Mouse (Mus musculus): ENCODE results near the gene Gpr3.

Gpr3 gene

DNA sequence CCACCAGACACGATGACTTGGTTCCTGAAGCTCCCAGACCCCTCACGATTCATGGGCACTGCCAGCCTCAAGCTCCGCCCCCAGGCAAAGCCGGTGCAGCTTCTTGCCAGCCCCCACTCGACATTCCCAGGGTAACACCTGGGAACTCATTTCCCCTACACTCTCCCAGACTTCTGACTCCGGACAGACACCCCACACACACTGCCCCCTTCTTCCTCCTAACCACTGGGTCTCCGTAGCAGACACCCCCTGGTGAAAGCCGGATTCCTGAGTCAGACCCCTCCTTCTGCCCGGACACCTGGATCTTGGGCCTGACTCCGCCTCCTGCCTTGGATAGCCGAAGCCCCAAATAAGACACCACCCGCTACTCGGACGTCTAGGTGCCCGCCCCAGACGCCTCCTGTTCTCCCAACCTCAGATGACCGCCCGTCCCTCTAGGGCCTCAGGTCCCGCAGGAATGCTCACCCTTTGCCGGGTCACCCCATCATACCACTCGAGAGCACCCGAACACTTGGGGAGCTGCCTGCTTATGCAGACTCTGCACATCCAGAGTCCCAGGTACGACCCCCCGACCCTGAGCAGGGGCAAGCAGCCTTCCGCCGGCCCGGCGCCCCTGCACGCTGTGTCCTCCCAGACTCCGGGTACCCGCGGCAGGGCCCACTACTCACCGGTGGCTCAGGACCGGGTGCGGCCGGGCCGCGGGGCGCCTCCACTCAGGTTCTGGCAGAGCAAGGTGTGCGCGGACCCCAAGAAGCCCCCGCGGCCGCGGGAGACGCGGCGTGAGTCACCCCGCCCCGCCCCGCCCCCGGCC lies at the start of gene Gpr3, which contains the start of gene Cd164l2:
Gene Gpr3, minus strand, starts transcription at position 786 of the 811 bp plus-strand sequence.
Gene Cd164l2, plus strand, starts transcription at position 381 of the 811 bp plus-strand sequence.
- DNase-seq = no peak

DNA sequence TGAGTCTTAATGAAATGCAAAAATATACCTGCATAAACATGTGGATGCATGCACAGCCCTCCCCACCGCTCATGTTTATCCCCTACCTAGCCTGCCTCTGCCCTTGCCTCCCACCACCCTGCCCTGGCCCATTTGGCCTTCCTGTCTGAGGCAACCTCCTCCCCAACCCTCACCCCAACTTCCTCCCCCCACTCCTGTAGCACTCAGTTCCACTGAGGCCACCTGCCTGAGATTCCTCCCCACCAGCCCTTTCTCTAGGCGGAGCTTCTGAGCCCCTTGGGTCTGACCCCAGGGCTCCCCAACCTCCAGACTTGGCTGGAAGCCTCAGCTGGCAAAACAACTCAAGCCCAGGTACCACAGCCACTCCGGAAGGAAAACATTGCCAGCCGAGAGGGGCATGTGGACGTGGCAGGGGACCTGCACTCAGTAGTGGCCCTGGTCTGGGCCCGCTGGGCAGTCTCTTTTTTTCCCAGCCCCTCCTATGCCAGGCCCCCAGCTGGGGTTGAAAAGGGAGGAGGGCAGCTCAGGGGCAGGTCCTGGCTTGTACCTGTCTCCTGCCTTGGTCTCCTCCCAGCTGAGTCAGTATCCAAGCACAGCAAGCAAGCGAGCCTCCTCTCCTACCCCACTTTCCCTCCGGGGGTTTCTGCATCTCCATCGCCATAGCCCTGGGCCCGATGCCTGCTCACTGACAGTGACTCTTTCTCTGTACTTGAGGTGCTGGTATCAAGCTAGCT lies 49.5 kb upstream of the Gpr3 start:
- DNase-seq = no peak

DNA sequence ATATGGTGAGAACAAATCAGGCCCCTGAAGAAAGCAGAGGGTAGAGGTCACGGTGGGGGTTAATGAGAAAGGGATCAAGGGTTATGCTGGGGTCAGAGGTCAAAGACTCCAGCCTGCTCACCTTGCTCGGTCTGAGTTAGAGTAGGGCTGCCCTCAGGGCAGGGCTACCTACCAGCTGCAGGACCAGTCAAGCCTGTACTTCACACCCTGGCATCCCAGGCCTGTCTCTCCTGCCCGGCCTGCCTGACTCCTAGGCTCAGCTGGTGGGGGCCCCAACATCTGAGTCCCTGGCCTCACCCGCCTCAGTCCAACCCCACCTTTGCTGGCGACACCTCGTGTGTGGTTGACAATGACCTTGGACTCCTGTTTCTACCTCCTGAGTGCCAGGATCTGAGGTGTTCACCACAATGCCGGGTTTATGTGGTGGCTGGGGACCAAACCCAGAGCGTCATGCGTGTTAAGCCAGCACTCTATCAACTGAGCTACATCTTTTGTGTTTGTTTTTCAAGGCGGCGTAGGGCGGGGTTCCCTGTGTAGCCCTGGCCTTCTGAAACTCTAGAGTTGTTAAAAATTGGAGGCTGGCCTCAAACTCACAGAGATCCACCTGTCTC lies 45.6 kb upstream of the Gpr3 start:
- DNase-seq = no peak

DNA sequence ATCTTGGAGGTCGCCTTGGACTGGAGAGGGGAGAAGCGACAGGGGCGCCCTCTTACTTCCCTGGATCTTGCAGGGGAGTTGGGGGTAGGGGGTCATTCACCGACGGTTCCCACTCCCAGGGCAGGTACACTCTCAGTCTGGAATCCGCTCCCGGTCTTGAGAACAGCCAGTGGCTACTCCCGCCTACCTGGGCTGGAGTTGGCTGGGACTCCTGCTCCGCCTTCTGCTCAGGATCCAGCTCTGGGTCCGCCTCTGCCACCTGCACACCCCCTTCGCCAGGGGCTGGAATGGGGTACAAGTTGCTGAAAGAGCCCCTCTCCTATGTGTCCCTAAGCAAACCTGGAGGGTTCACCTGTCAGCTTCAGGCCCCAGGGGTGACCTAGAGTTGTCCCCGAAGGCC lies 44.9 kb upstream of the Gpr3 start:
- DNase-seq = no peak

DNA sequence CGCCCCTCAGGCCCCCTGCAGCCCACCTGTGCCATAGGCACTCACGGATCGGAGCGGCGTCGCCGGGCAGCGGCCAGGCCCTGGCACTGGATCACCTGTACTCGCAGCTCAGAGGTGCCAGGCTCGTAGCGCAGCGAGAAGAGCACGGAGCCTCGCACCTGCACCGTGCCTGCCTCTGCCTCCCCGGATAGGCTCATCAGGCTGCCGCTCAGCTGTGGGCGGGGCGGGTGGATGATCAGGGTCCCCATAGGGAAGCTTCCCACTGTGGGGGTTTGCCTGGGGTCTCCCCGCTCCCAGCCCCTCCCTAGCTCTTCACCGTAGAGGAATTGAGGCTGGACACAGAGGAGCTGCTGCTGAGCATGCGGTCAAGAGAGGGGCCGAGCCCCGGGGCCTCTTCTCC lies 44.5 kb upstream of the Gpr3 start:
- no peak for DNase-seq

DNA sequence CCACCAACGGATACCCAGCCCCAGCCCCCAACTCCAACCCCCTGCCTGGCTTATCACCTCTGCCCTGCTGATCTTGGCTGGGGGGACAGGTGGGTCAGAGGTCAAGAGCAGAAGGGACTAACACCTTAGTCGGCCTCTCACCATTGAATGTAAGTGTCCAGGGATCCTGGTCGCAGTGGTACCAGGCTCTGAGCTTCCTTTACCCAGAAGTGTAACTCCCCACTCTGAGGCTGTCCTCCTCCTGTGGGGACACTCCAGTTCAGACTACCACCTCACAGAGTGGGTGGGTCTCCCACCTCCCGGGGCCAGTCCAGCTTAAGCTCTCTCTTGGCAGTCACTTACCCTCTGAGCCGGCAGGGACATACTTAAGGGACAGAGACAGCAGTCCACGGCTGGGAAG lies 43.1 kb upstream of the Gpr3 start:
- DNase-seq = no peak

DNA sequence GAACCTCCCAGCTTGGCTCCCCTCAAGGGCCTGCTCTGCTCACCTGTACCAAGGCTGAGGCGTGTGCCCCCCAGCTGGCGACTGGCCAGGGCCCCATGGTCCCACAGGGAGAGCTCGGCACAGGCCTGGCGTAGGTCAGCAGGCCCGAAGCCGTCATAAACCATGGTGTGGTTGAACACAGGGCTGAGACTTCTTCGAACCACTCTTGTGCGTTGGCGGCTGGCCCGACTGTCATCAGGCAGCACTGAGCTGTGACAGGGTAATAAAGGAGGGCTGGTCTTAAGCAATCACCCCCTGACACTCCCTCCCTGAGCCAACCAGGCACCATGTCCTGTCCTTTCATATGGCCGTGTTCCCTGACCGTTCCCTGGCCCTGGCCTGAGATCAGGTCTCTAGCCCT lies 41.1 kb upstream of the Gpr3 start:
- DNase-seq = no peak

DNA sequence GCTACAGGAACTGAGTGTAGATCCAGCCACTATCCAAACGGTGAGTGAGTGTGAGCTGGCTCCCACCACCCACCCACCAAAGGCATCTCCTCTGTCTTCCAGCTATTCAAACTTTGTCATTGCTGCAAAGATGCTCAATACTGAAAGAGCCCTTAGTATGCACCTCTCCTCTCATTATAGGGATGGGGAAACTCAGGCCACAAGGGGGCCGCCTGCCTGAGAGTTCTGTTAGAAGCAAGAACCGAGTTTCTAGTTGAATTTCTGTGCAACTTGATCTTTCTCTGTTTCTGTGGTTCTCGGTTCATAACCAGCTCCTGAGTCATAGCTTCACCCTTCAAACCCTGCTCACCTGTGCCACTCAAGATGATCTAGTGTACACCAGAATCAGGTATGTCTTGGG lies 39.8 kb upstream of the Gpr3 start:
- DNase-seq = peak; percentile 34

DNA sequence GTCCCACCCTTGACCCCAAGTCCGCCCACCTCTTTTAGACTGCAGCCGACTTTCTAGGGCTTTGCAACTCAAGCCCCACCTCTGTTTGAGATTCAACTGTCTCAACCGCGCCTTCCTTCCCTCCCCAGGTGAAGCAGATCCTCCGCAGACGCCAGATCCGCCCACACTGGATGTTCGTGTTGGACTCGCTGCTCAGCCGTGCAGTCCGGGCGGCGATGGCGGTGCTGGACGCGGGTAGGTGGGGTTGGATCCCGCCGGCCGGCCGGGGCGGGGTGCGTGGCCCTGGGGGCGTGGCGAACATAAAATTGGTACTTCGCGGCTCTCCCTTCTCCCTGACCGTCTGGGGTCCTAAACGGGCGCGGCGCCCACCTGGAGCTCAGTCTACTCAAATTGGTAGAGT lies 38.9 kb upstream of the Gpr3 start:
- peak; percentile 56 for DNase-seq

DNA sequence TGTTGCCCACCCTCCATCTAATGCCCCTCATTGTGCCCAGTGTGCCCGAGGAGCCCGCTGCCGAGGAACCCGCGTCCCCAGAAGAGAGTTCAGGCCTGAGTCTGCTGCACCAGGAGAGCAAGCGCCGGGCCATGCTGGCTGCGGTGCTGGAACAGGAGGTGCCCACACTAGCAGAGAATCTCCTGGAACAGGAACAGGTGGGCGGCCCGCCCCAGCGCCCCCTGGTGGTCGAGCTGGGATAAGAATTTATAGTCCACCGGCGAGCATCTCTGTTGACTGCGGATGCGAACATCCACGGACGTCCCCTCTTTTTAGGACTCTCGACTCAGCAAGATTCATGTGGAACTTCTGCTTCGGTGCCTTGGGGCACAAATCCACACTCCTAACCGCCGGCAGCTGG lies 38.3 kb upstream of the Gpr3 start:
- DNase-seq = peak; percentile 78

DNA sequence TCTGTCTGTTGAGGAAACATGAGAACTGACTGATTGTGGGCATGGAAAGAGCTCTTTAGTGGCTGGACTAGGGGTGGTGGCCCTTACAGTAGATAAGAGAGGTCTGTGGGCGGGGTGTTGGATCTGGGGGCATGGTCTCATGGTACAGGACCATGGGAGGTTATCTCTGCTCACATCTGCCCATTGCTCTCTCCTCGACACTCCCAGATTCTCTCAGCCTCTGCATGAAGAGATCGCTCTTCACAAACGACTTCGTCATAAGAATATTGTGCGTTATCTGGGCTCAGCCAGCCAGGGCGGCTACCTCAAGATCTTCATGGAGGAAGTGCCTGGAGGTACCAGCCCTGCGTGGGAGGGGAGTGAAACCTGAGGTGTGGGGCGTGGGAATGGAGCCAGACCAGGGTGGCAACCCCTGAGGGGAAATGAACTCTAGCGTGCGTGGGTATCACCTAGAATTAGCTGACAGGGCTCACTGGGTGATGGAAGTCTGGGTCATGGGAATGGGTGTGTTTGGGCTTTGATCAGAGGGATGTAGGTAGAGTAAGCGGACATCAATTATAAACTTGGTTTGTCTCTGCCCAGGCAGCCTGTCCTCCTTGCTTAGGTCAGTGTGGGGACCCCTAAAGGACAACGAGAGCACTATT lies 35.6 kb upstream of the Gpr3 start:
- no peak for DNase-seq

DNA sequence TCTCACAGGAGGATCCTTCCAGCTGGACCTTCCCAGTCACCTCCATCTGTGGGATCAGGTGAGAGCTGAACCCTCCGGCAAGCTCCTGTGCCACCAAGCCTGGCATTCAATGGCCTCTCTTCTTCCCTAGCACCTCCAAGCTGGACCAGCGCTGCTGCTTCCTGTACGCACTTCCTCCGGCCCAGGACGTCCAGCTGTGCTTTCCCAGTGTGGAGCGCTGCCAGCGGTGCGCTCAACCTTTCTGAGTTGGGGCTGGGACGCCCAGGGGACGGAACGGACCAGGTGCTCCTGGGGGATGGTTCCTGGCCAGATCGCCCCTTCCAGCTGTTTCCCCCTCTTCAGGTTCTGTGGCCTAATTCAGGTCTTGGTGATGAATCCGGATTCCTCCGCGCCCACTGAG lies 34.7 kb upstream of the Gpr3 start:
- DNase-seq = no peak

DNA sequence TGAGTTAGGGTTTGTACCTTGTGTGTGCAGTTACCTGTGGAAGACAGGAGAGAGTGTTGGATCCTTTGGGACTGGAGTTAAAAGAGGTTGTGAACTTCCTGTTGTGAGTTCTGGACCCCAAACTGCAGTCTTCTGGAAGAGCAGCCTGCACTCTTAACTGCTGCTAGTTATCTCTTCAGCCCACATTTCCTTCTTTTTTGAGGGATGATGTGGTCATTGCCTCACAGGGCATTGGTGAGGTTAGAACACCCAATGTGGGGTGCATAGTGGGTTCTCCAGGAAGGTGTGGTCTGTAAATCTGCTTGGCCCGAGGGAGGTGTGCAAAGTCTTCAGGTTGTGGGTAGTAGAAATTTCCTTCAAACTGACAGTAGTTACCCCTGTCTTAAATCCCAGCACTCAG lies 32.0 kb upstream of the Gpr3 start:
- DNase-seq = no peak

DNA sequence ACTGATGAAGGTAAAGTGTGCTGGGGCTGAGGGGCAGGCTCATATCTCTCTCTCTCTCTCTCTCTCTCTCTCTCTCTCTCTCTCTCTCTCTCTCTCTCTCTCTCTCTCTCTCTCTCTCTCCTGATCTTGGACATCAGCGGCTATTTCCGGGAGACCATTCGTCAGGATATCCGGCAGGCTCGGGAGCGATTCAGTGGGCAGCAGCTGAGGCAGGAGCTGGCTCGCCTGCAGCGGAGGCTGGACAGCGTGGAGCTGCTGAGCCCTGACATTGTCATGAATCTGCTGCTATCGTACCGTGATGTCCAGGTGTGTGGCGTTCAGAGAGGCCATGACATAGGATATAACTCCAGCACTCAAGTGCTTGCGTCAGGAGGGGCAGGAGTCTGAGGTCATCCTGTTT lies 31.2 kb upstream of the Gpr3 start:
- DNase-seq = no peak

DNA sequence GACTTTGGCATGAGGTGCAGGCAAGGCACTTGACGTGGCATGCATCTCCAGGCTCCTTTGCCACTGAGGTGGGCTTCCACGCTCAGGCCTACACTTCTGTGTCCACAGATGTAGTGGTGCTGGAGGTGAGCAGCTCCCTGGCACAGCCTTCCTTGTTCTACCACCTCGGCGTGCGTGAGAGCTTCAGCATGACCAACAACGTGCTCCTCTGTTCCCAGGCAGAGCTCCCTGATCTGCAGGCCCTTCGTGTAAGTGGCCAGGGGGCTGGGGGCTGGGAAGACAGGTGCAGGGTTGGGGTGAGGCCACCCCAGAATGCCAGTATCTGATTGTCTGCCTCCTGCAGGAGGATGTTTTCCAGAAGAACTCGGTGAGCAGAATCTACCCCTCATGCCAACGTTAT lies 30.4 kb upstream of the Gpr3 start:
- DNase-seq = no peak

DNA sequence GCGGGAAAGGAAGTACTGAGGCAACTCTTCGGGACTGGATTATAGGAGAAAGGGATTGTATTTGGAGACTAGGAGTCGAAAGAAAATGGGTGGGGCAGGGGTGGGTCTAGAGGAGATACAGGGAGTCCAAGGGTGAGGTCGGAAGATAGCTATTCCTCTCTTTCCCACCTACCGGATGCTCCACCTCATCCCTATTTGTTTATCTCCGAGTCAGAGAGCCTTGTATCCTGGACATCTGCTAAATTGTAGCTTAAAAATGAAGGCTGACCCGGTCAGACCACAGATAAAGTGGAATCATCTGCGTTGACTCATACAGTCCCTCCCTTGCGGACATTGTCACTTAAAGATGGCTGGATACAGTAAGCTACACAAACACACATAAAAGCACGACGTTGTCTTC lies 29.6 kb upstream of the Gpr3 start:
- DNase-seq = no peak

DNA sequence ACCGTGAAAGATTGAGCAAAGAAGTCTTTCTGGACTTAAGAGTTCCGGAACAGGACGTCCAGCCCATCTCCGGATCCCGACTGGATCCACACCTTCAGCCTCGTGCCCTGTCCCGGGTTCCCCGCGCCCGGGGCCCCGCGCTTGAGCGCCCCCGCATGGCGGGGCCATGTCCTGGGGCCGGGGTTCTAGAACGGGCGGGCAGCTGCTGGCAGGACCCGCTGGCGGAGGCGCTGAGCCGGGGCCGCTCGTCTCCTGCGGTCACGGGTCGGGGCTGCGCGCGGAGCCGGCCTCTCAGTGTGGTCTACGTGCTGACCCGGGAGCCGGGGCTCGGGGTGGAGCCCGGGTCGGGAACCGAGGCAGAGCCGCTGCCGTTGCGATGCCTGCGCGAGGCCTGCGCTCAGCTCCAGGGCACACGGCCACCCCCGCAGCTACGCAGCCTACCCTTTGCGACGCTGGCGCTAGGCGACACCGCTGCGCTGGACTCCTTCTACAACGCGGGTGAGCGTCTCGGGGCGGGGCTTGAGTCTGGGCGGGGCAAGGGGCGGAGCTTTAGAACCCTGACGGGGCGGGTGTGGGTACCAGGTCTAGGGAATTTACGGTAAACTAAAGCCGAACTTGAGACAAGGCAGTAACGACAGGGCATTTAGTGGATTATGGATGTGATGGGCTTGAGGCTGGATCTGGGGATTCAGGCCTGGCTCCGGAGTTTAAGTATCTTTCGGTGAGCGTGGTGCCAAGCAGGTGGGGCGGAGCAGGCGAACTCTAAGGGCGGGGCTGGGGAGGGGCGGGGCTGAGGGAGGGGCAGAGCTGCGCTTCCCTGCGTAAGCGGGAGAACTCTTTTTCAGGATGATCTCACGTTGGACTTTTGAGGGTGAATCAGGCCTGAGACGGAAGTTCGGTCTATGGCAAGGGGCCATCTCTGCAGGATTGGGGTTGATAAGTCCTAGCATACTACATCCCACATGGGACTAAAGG lies 28.9 kb upstream of the Gpr3 start:
- peak; percentile 93 for DNase-seq

DNA sequence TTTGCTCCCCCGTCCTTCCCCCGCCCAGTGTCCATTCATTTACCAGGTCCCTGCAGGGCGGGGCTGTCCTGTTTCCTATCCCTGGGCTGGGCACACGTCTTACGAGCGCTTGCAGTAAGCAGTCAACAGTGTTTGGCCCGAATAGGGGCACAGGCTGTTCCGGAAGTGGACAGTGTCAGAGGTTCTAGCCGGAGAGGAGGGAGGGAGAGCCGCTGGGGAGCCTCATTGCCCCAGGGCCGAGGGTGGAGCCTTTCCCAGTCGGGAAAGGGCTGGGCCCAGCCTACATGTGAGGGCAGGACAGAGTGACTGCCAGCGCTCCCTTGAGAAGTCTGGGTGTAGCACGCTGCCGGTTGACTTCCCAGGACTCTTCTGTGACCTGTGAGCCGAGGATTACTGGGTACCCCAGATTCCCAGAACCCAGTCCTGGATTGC lies 28.2 kb upstream of the Gpr3 start, which contains the start of gene Map3k6:
Gene Map3k6, plus strand, starts transcription at position 329 of the 432 bp plus-strand sequence.
- DNase-seq = peak; percentile 50

DNA sequence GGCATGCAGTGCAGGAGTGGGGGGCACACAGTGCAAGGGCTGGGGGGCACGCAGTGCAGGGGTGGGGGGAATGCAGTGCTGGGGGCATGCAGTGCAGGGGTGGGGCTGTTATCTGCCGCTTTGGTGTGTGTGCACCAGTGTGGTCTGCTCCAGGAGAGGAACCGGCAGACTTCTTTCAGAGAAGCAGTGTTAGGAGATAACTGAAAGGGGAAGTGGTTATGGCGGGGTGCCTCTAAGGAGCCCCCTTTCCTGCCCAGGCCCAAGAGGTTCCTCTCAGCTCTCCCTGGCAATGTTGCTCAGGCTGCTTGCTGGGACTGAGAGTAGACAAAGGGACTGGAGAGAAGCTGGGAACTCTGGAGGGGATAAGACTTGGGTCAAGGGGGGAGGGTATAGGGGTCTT lies 25.6 kb upstream of the Gpr3 start:
- DNase-seq = no peak

DNA sequence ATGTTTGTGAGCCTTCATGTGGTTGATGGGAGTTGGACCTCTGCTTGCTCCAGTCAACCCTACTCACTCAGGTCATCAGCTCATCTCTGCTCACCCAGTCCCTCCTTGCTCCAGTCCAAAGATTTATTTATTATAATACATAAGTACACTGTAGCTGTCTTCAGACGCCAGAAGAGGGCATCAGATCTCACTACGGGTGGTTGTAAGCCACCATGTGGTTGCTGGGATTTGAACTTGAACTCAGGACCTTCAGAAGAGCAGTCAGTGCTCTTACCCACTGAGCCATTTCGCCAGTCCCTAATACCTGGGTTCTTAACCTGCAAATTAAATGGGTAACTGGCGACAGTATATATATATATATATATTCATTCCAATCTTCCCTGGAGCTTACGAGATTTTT lies 23.1 kb upstream of the Gpr3 start:
- DNase-seq = no peak

DNA sequence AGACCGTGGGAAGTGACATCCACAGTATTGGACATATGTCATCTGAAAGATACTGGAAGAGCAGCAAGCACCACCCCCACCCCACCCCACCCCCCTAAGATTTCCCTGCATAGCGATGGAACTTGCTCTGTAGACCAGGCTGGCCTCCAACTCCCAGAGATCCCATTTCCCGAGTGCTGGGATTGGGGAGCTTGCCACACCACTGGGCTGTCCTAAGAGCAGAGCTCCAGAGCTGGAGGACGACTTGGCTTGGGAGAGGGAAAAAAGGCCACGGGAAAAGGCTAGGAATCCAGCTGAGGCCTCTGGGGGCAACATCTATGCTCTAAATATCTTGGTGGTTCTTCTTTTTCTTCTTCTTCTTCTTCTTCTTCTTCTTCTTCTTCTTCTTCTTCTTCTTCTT lies 22.4 kb upstream of the Gpr3 start:
- DNase-seq = no peak
